Mouse (Mus musculus): ENCODE data around the gene Lyg2.
A peak's percentile ranks its signal among the peaks of the same experiment; 100 is the strongest.

The Lyg2 gene

GRCm38 (mm10) chr1:37883411-37883810 is 32.9 kb downstream of the Lyg2 start:
- no peak for DNase-seq (ENCODE audit: low spot score in 2 of 2)

GRCm38 (mm10) chr1:37877736-37878460 is 38.4 kb downstream of the Lyg2 start:
- DNase-seq (ENCODE audit: low spot score in 2 of 2) = no peak

GRCm38 (mm10) chr1:37873157-37873556 is 43.1 kb downstream of the Lyg2 start:
- DNase-seq (ENCODE audit: low spot score in 2 of 2) = no peak

- peak; percentile 60 to 76 for DNase-seq (ENCODE audit: low spot score in 2 of 2)
These were observed 43.9 kb downstream of the Lyg2 start for GRCm38 (mm10) chr1:37872131-37873067.

- DNase-seq (ENCODE audit: low spot score in 2 of 2) = no peak
These were observed 44.6 kb downstream of the Lyg2 start, which contains the start of gene Lipt1 for GRCm38 (mm10) chr1:37871704-37872103. Gene Lipt1 (plus strand): TSS chr1:37871738.

- DNase-seq (ENCODE audit: low spot score in 2 of 2) = no peak
These were observed 46.9 kb downstream of the Lyg2 start for GRCm38 (mm10) chr1:37869362-37869761.

GRCm38 (mm10) chr1:37868640-37869039 is 47.7 kb downstream of the Lyg2 start:
- DNase-seq (ENCODE audit: low spot score in 2 of 2) = no peak

- DNase-seq (ENCODE audit: low spot score in 2 of 2) = no peak
These were observed 48.5 kb downstream of the Lyg2 start for GRCm38 (mm10) chr1:37867684-37868322.

- peak; percentile 47 to 59 for DNase-seq (ENCODE audit: low spot score in 2 of 2)
These were observed 49.2 kb downstream of the Lyg2 start for GRCm38 (mm10) chr1:37867056-37867455.

GRCm38 (mm10) chr1:37866286-37866685 is 50.0 kb downstream of the Lyg2 start, which contains the start of gene Tsga10:
Gene Tsga10 (minus strand): TSS chr1:37866429.
- no peak for DNase-seq (ENCODE audit: low spot score in 2 of 2)

- DNase-seq (ENCODE audit: low spot score in 2 of 2) = no peak
These were observed 50.7 kb downstream of the Lyg2 start for GRCm38 (mm10) chr1:37865401-37866215.

GRCm38 (mm10) chr1:37864511-37865400 is 51.5 kb downstream of the Lyg2 start:
- peak; percentile 98 to 99 for DNase-seq (ENCODE audit: low spot score in 2 of 2)
